Mouse (Mus musculus) hindbrain, embryonic 14.5 days (tissue): ENCODE results near the gene Dnal1. TPM values are rescaled to one million over a fixed set of nuclear protein-coding genes. Genes with fewer than 3 reads are reported as not detected.

Source experiments
- ATAC-seq: fragments of 200-750 bp; cut with Nextera tagmentation; 2 replicates; pipeline ENCODE4 v1.8.0; 2017; ENCODE audit warnings: moderate number of reproducible peaks, mild to moderate bottlenecking, moderate TSS enrichment, moderate library complexity; ENCODE audit not compliant: low FRiP score
- DNase-seq: peaks from one replicate; pipeline ENCODE4 v3.0.0-alpha.2; 2015; ENCODE audit warnings: low spot score
- H3K27ac ChIP-seq: fragments of 300-500 bp; sonication (generic); 2 replicates; pipeline ENCODE4 v1.5.1; 2014; ENCODE audit warnings: mild to moderate bottlenecking, moderate library complexity
- H3K27me3 ChIP-seq: fragments of 300-500 bp; sonication (generic); 2 replicates; pipeline ENCODE4 v1.6.1; 2014; ENCODE audit warnings: mild to moderate bottlenecking, low read length, mixed read lengths; ENCODE audit not compliant: control insufficient read depth, insufficient read depth
- H3K36me3 ChIP-seq: fragments of 300-500 bp; sonication (generic); replicated peaks from 2 replicates; pipeline ENCODE4 v1.6.1; 2014; ENCODE audit not compliant: control insufficient read depth, insufficient read depth
- H3K4me1 ChIP-seq: fragments of 300-500 bp; sonication (generic); replicated peaks from 2 replicates; pipeline ENCODE4 v1.6.1; 2014; ENCODE audit warnings: antibody characterized with exemption, low read length, mixed read lengths; ENCODE audit not compliant: control insufficient read depth, insufficient read depth
- H3K4me2 ChIP-seq: fragments of 300-500 bp; sonication (generic); replicated peaks from 2 replicates; pipeline ENCODE4 v1.6.1; 2014; ENCODE audit warnings: mild to moderate bottlenecking, moderate library complexity
- H3K4me3 ChIP-seq: fragments of 300-500 bp; sonication (generic); replicated peaks from 2 replicates; pipeline ENCODE4 v1.5.1; 2014; ENCODE audit warnings: mild to moderate bottlenecking, low read length
- H3K9ac ChIP-seq: fragments of 300-500 bp; sonication (generic); 2 replicates; pipeline ENCODE4 v1.6.1; 2014
- H3K9me3 ChIP-seq: fragments of 300-500 bp; sonication (generic); 2 replicates; pipeline ENCODE4 v1.6.1; 2016; ENCODE audit warnings: low read length; ENCODE audit not compliant: control insufficient read depth
- WGBS: fragments of 180-500 bp; shearing (Covaris S2); extraction: QIAGEN DNeasy Blood & Tissue Kit; methylation state at CpG from one replicate; pipeline ENCODE4 v1.1.7; 2014; 5-methylcytosine and 5-hydroxymethylcytosine counted together
- polyA plus RNA-seq: library from polyadenylated mRNA; unstranded; fragments of >200 nt; fragmentation: Nextera tagmentation; extraction: Ambion mirVana; gene quantifications from 2 replicates; pipeline ENCODE4 v1.2.1, GENCODE M21; 2014

Dnal1 gene
- polyA plus RNA-seq, 1 experiment from 2014 or later = 6.3 TPM

GRCm38 (mm10) chr12:84193642-84194399 is 79.7 kb downstream of the Dnal1 start:
- Histone ChIP-seq H3K27ac (peak overlapping the region; percentile 95), H3K4me2 (peak overlapping the region; percentile 80), H3K36me3 (no peaks in the 10 kb centered on the region), H3K9ac (peak overlapping the region; percentile 92), H3K4me1 (peaks cover 50% of the 10 kb centered on the region), H3K27me3 (no peaks in the 10 kb centered on the region), H3K4me3 (peak overlapping the region; percentile 86), H3K9me3 (no peaks in the 10 kb centered on the region)
- peak; percentile 83 for DNase-seq
- ATAC-seq = peak; percentile 81
- WGBS = under 1% methylated on average over 49 of the region's 49 CpGs

DNA sequence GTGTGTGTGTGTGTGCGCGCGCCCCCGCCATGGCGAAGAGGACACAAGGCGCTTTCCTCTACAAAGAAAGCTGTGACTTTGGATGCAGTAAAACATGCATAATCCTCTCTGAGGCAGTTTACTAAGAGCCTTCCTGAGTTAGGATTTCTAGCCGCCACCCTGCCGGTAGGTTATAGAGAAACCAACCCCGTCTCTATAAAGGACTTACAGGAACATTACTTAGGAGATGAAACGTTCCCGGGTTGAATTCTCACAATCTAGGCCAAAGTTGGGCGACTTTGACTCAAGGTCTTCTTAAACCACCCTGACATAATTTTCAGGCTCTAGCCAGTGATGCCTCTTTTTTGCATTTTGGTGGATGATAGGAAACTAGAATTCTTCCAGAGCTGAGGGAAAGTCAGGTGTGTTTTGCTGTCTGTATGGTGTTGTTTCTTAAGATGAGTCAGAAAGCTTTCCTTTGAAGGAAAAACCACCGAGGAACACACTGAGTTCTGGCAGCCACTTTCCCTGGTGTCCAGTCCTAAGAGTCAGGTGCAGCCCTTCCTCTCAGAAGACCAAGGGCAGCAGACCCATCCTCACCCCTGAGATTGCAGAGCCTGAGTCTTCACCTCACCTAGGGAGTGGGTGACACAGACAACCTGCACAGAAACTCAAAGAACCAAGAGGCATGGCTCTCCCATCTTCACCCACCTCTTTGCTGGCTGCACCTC is 80.4 kb downstream of the Dnal1 start:
- 3% methylated on average over 13 of the region's 13 CpGs for WGBS
- Histone ChIP-seq H3K4me1 (peaks cover 44% of the 10 kb centered on the region), H3K9me3 (no peaks in the 10 kb centered on the region), H3K27ac (peak overlapping the region; percentile 95), H3K27me3 (no peaks in the 10 kb centered on the region), H3K4me3 (peak overlapping the region; percentile 86), H3K4me2 (peak overlapping the region; percentile 80), H3K9ac (peak overlapping the region; percentile 92), H3K36me3 (no peaks in the 10 kb centered on the region)
- DNase-seq = no peak
- no peak for ATAC-seq

DNA sequence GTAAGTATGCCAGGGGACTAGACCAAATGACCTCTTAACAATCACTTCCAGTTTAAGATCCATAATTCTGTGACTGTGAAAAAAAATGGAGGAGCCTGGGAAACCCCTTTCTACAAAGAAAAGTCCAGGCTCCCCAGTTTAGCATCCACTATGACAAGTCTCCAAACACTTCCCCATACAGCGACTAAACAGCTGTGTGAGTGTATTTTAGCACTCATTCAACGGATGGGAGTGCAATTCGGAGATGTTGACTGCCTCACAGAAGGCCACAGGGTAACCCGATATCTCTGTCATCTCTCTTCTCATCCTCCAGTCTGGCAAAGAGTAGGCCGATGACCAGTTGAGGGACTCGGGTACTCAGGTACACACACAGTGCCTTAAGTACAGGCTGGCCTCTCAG is 81.0 kb downstream of the Dnal1 start:
- WGBS = 65% methylated on average over 6 of the region's 6 CpGs
- Histone ChIP-seq H3K27me3 (no peaks in the 10 kb centered on the region), H3K4me2 (no peak overlapping the region; the same call in 1 of the 2 replicates), H3K27ac (no peak overlapping the region), H3K36me3 (no peaks in the 10 kb centered on the region), H3K9me3 (no peaks in the 10 kb centered on the region), H3K9ac (0 out of 2 replicates have a peak overlapping the region, but pooled peaks have one; percentile 92), H3K4me1 (peaks cover 39% of the 10 kb centered on the region), H3K4me3 (no peak overlapping the region)
- DNase-seq = no peak
- ATAC-seq = no peak

Other genes starting within 250 kb of the Dnal1 start
- gene Numb, start 192.4 kb upstream of the Dnal1 start, polyA plus RNA-seq = 16.0 and 17.7 TPM in 2 replicates
- 12.4 and 15.0 TPM in 2 replicates for gene Riox1, start 163.8 kb upstream of the Dnal1 start, polyA plus RNA-seq
- gene Heatr4, start 129.5 kb upstream of the Dnal1 start, polyA plus RNA-seq = not detected in 2 replicates
- gene Acot2, start 126.5 kb upstream of the Dnal1 start, polyA plus RNA-seq = 9.8 and 13.8 TPM in 2 replicates
- gene Acot1, start 104.9 kb upstream of the Dnal1 start, polyA plus RNA-seq = 100 and 108 TPM in 2 replicates
- gene Acot4, start 76.0 kb upstream of the Dnal1 start, polyA plus RNA-seq = 0.54 and 0.61 TPM in 2 replicates
- not detected in 2 replicates for gene Gm49366, start 75.4 kb upstream of the Dnal1 start, polyA plus RNA-seq
- gene Acot3, start 62.2 kb upstream of the Dnal1 start, polyA plus RNA-seq = 0.78 and 1.9 TPM in 2 replicates
- 0.30 and 0.48 TPM in 2 replicates for gene Acot5, start 45.0 kb upstream of the Dnal1 start, polyA plus RNA-seq
- 1.5 TPM in 2 replicates for gene Acot6, start 13.7 kb upstream of the Dnal1 start, polyA plus RNA-seq
- gene Pnma1, start 34.1 kb downstream of the Dnal1 start, polyA plus RNA-seq = 3.2 and 4.1 TPM in 2 replicates
- gene Elmsan1, start 104.5 kb downstream of the Dnal1 start, polyA plus RNA-seq = 4.4 and 4.8 TPM in 2 replicates
- gene Ptgr2, start 170.9 kb downstream of the Dnal1 start, polyA plus RNA-seq = 15.4 and 18.2 TPM in 2 replicates
- 62.5 and 67.6 TPM in 2 replicates for gene Zfp410, start 202.5 kb downstream of the Dnal1 start, polyA plus RNA-seq
- 40.1 and 41.5 TPM in 2 replicates for gene Coq6, start 247.3 kb downstream of the Dnal1 start, polyA plus RNA-seq
- gene Fam161b, start 247.5 kb downstream of the Dnal1 start, polyA plus RNA-seq = 15.3 and 16.0 TPM in 2 replicates